Mouse (Mus musculus) kidney, postnatal 0 days (tissue): ENCODE measurements around the gene Mup14. TPM values are rescaled to one million over a fixed set of nuclear protein-coding genes. Genes with fewer than 3 reads are reported as not detected.
"Not testable (repeated sequence)": the region's sequence is repeated elsewhere in the genome, so short reads cannot be mapped to it uniquely, and the experiment has no call there.

Source experiments
- ATAC-seq: fragments of 200-750 bp; cut with Nextera tagmentation; replicated peaks from 2 replicates; pipeline ENCODE4 v1.8.0; 2017; ENCODE audit warnings: low read depth, moderate number of reproducible peaks, moderate TSS enrichment, moderate library complexity; ENCODE audit not compliant: low FRiP score
- DNase-seq: peaks from one replicate; pipeline ENCODE4 v3.0.0-alpha.2; 2016; ENCODE audit warnings: low spot score
- H3K27ac ChIP-seq: fragments of 300-500 bp; sonication (generic); 2 replicates; pipeline ENCODE4 v1.5.1; 2014; ENCODE audit warnings: mild to moderate bottlenecking
- H3K27me3 ChIP-seq: fragments of 300-500 bp; sonication (generic); 2 replicates; pipeline ENCODE4 v1.6.1; 2014; ENCODE audit warnings: low read length, mixed read lengths; ENCODE audit not compliant: insufficient read depth
- H3K36me3 ChIP-seq: fragments of 300-500 bp; sonication (generic); 2 replicates; pipeline ENCODE4 v1.6.1; 2014; ENCODE audit warnings: low read length, mixed read lengths; ENCODE audit not compliant: insufficient read depth
- H3K4me1 ChIP-seq: fragments of 300-500 bp; sonication (generic); replicated peaks from 2 replicates; pipeline ENCODE4 v1.6.1; 2014; ENCODE audit warnings: antibody characterized with exemption, low read length, mixed read lengths; ENCODE audit not compliant: insufficient read depth
- H3K4me2 ChIP-seq: fragments of 300-500 bp; sonication (generic); 2 replicates; pipeline ENCODE4 v1.6.1; 2014; ENCODE audit warnings: mild to moderate bottlenecking, low read length, moderate library complexity, mixed read lengths
- H3K4me3 ChIP-seq: fragments of 300-500 bp; sonication (generic); replicated peaks from 2 replicates; pipeline ENCODE4 v1.5.1; 2014; ENCODE audit warnings: low read depth, low read length
- H3K9ac ChIP-seq: fragments of 300-500 bp; sonication (generic); 2 replicates; pipeline ENCODE4 v1.6.1; 2014; ENCODE audit warnings: low read depth, low read length
- H3K9me3 ChIP-seq: fragments of 300-500 bp; sonication (generic); replicated peaks from 2 replicates; pipeline ENCODE4 v1.6.1; 2016; ENCODE audit warnings: low read length, inconsistent platforms, mixed read lengths
- WGBS: fragments of 180-500 bp; shearing (Covaris S2); extraction: QIAGEN DNeasy Blood & Tissue Kit; methylation state at CpG from one replicate; pipeline ENCODE4 v1.1.7; 2014; 5-methylcytosine and 5-hydroxymethylcytosine counted together
- polyA plus RNA-seq: library from polyadenylated mRNA; unstranded; fragments of >200 nt; fragmentation: Nextera tagmentation; extraction: Ambion mirVana; gene quantifications from 2 replicates; pipeline ENCODE4 v1.2.1, GENCODE M21; 2015

The Mup14 gene
- polyA plus RNA-seq: not detected in 2 replicates

DNA sequence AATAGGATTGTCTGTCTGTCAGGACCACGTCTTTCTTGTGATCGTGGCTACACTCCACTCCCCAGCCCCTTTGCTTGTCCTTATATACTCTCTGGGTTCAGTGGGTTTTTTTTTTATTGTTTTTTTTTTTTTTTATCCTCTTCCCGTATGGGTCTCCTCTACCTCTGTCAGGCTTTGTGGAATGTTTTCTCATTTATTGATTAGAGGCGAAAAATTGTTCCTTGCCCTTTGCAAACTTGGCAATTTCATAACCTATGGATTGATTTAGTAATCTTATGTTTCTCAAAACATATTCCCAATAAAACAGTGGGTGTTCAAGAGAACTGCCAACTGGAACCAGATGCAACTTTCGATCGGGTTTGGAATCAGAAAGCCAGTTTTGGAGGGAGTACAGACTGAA lies at the start of gene Mup14:
Gene Mup14, minus strand, starts transcription at position 101 of the 400 bp plus-strand sequence.
- not testable (repeated sequence) for H3K4me3 ChIP-seq, H3K9ac ChIP-seq, H3K27ac ChIP-seq, H3K36me3 ChIP-seq, ATAC-seq, H3K4me2 ChIP-seq, H3K9me3 ChIP-seq, H3K4me1 ChIP-seq, H3K27me3 ChIP-seq, DNase-seq
- 90% methylated on average over 5 of the region's 6 CpGs for WGBS

DNA sequence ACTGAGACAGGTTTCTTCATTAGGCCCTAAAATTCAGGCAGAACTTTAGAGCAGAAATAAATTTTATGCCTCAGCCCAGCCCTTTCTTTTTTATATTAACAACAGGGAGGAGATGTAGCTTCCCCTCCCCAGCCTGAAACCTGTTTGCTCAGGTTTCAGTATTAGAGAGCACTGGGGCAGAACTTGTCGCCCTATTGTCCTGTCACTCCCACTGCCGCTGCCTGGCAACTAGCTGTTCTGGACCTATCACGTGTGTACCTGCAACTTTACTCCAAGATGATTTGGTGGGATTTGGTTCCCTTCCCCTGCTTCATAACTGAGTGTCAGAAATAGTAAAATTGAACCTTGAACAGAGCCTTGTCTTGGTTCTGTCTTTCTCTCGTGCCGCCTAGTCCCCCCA lies 34.3 kb upstream of the Mup14 start:
- H3K27me3 ChIP-seq, H3K4me1 ChIP-seq, H3K4me2 ChIP-seq, DNase-seq, H3K27ac ChIP-seq, H3K4me3 ChIP-seq, H3K9ac ChIP-seq, H3K36me3 ChIP-seq, H3K9me3 ChIP-seq: not testable (repeated sequence)
- 0 out of 2 replicates have a peak, but pooled peaks have one; percentile 66 for ATAC-seq
- 35% methylated on average over 3 of the region's 5 CpGs for WGBS

Other genes starting within 250 kb of the Mup14 start
- not detected in 2 replicates for gene Mup13, start 75.7 kb downstream of the Mup14 start, polyA plus RNA-seq
- gene Mup15, start 135.7 kb upstream of the Mup14 start, polyA plus RNA-seq: not detected in 2 replicates
- not detected in 2 replicates for gene Mup16, start 215.5 kb upstream of the Mup14 start, polyA plus RNA-seq